In the genomic region with DNA sequence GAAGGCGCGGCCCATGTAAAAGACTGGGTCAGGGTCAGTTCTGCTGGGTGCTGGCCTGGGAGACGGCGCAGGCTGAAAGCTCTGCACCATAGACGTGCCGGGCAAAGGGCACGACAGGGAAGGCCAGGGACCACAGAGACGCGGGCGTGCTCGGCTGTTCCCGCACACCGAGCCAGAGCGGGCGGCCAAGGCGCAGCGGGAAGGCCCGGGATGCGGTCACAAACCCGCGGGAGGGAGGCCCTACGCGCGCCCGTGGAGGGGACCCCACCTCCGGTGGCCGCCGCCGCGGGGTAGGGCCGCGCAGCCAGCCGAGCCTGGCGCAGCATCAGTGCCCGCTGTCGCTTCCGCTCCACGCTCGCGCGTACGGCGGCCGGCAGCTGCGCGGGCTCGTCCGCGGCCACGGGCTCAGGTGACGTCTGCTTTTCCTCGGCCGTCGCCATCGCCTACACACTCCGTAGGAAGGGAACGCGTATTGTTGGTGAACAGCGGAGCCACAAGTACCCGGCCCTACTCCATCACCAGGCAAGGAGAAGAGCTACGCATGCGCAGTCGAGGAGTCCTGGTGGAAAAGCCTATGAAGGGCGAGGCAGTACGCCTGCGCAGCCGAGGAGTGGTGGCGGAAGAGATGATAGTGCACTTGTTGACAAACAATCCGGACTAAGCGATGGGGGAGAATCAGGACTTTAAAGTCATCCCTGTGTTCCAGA, we compare ENCODE assay signal across 8 mouse cellular contexts. TPM values are rescaled to one million over a fixed set of nuclear protein-coding genes. Genes with fewer than 3 reads are reported as not detected.
A peak's percentile ranks its signal among the peaks of the same experiment; 100 is the strongest.
DNase-seq lines count a peak whose midpoint lies in the region; ATAC-seq lines count a peak whose summit lies in the region.

A gene (minus strand): TSS at position 531 of the 707 bp plus-strand sequence.

- under 1% methylated on average over 69 of the region's 70 CpGs for WGBS in lung, embryonic 16.5 days

- ATAC-seq in hematopoietic stem cell, adult 5-6 weeks (replicated peaks in 1 of 2; ENCODE audit: insufficient read depth in 1 of 2, low FRiP score in 2 of 2, low TSS enrichment in 1 of 2, low read depth in 1 of 2, poor library complexity in 2 of 2, severe bottlenecking in 2 of 2) = peak; percentile 92
- ATAC-seq in lung, embryonic 16.5 days (ENCODE audit: low read depth) = peak; percentile 96

- no peaks in the 10 kb centered on the region for H3K9me3 ChIP-seq in lung, embryonic 16.5 days (ENCODE audit: control insufficient read depth, low read length)

- H3K4me2 ChIP-seq in lung, embryonic 16.5 days (ENCODE audit: low read depth, low read length) = peak within 1 kb of the TSS; percentile 74

- peak within 1 kb of the TSS; percentile 82 for H3K4me3 ChIP-seq in lung, embryonic 16.5 days (ENCODE audit: low read length)

- H3K36me3 ChIP-seq in lung, embryonic 16.5 days (ENCODE audit: control insufficient read depth, insufficient read depth, low read length) = no peaks in the 10 kb centered on the region

- peaks cover 9% of the 10 kb centered on the region; the same call in 1 of the 2 replicates for H3K27me3 ChIP-seq in lung, embryonic 16.5 days (ENCODE audit: control insufficient read depth, insufficient read depth, low read depth, low read length)

- peaks cover 8% of the 10 kb centered on the region for H3K4me1 ChIP-seq in lung, embryonic 16.5 days (replicated peaks; ENCODE audit: control insufficient read depth, insufficient read depth, low read length)

- DNase-seq in MEL-GATA-1-ER (ENCODE audit: extremely low read depth, low read depth) = peak; percentile 87
- peak; percentile 94 for DNase-seq in cerebellum, adult 8-10 months
- peak; percentile 96 for DNase-seq in forelimb bud, embryonic 11.5 days (ENCODE audit: low read depth, low spot score)
- DNase-seq in layer of hippocampus, adult 9-10 months (ENCODE audit: low spot score) = peak; percentile 88
- DNase-seq in ovary, postnatal 10 days (ENCODE audit: low spot score) = peak; percentile 75
- DNase-seq in thymus, postnatal 10 days (ENCODE audit: low spot score in 2 of 2) = peak; percentile 91 to 95

- peak within 1 kb of the TSS; percentile 69 for H3K27ac ChIP-seq in lung, embryonic 16.5 days (ENCODE audit: low read length)

- peak within 1 kb of the TSS; percentile 90 for H3K9ac ChIP-seq in lung, embryonic 16.5 days (ENCODE audit: low read length)

RNA-seq across cellular contexts. Expression of the gene that starts here (rescaled TPM):
- 59.0 and 61.1 TPM in 2 replicates for total RNA-seq in hematopoietic stem cell, adult 5-6 weeks (2017)
- polyA plus RNA-seq in lung, embryonic 16.5 days (2015; fragmentation: Nextera tagmentation; extraction: Ambion mirVana) = 15.2 and 16.5 TPM in 2 replicates

Comparison
In these comparisons a context has a peak if more than half of its experiments do, and no peak if none do; other contexts are left out.
1. Peak in every context shown above with its lines: DNase-seq, ATAC-seq, H3K4me3 ChIP-seq and H3K27ac ChIP-seq.